Comparison of ENCODE assay signal across 17 mouse cellular contexts in the genomic region with DNA sequence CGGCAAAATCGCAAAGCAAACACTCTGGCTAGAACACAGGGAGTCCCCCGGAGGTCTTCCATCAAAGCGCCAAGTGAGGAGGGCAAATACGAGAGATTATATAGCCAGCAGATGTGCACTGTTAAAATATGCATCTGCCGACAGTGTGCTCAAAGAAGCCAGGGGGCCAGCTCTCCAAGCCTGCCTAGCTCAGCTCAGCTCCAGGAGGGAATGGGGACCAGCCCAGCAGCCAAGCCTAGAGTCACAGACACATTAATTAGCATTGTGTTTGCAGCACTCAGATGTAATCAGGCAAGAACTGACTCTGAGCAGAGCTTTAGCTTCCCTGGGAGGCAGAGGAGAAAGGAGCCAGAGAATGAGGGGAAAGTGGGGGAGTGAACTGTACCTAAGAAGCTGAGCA.
DNase-seq lines count a peak whose midpoint lies in the region; ATAC-seq lines count a peak whose summit lies in the region.
"Had no signal": no experiment of that assay in that cellular context is flagged by ENCODE, and none has a peak within 500 bp of the region (broad histone marks: within the 10 kb centered on the region; RNA-seq: fewer than 3 reads in every experiment).

No protein-coding gene starts in this region.

- H3K27me3 ChIP-seq in hindbrain, embryonic 10.5 days (ENCODE audit: insufficient read depth, poor library complexity, severe bottlenecking), result no peaks in the 10 kb centered on the region
- H3K27me3 ChIP-seq in midbrain, embryonic 12.5 days, result no peaks in the 10 kb centered on the region
- H3K27me3 ChIP-seq: liver, embryonic 13.5 days had no signal

- H3K4me2 ChIP-seq in midbrain, embryonic 12.5 days (replicated peaks), result no peak overlapping the region
- H3K4me2 ChIP-seq: intestine, embryonic 15.5 days; liver, embryonic 13.5 days had no signal

- 22% methylated on average over 6 of the region's 6 CpGs for WGBS in hindbrain, embryonic 10.5 days
- WGBS in midbrain, embryonic 12.5 days, result 18% methylated on average over 6 of the region's 6 CpGs

- H3K36me3 ChIP-seq in hindbrain, embryonic 10.5 days, result no peaks in the 10 kb centered on the region
- H3K36me3 ChIP-seq in midbrain, embryonic 12.5 days, result no peaks in the 10 kb centered on the region
- H3K36me3 ChIP-seq: intestine, embryonic 15.5 days; liver, embryonic 13.5 days had no signal

- H3K9ac ChIP-seq in midbrain, embryonic 12.5 days (replicated peaks), result no peak overlapping the region
- H3K9ac ChIP-seq: intestine, embryonic 15.5 days; liver, embryonic 13.5 days had no signal

- DNase-seq in retina, embryonic 14.5 days (ENCODE audit: low spot score), result peak; percentile 45
- DNase-seq in retina, postnatal 1 day, result no peak
- DNase-seq in hindbrain, embryonic 10.5 days (ENCODE audit: low spot score), result peak; percentile 14
- DNase-seq in heart, postnatal 4 days, result no peak
- no peak for DNase-seq in cerebellum, adult 8-10 months
- DNase-seq in lung, postnatal 14 days, result no peak
- DNase-seq: cerebellum, postnatal 14 days; left cerebral cortex, postnatal 4 days; liver, embryonic 13.5 days; spleen, adult 18-20 months; thymus, postnatal 14 days had no signal

- no peak overlapping the region for H3K4me3 ChIP-seq in hindbrain, embryonic 10.5 days
- H3K4me3 ChIP-seq in midbrain, embryonic 12.5 days, result no peak overlapping the region
- H3K4me3 ChIP-seq: erythroblast, embryonic 14.5 days; heart, adult 2 months; intestine, embryonic 15.5 days; liver, embryonic 13.5 days had no signal

- peak overlapping the region; percentile 56; the same call in 1 of the 2 replicates for H3K27ac ChIP-seq in hindbrain, embryonic 10.5 days
- H3K27ac ChIP-seq in midbrain, embryonic 12.5 days (replicated peaks), result peak overlapping the region; percentile 4
- H3K27ac ChIP-seq: heart, adult 2 months; intestine, embryonic 15.5 days; kidney, postnatal 0 days; liver, embryonic 13.5 days had no signal

- peak; percentile 41; the same call in 1 of the 2 replicates for ATAC-seq in midbrain, embryonic 12.5 days (ENCODE audit: low FRiP score, low read depth)
- ATAC-seq: intestine, embryonic 15.5 days; lung, postnatal 0 days had no signal

- H3K9me3 ChIP-seq in hindbrain, embryonic 10.5 days, result no peaks in the 10 kb centered on the region
- H3K9me3 ChIP-seq in midbrain, embryonic 12.5 days, result no peaks in the 10 kb centered on the region
- H3K9me3 ChIP-seq: intestine, embryonic 15.5 days; liver, embryonic 13.5 days had no signal

- H3K4me1 ChIP-seq in hindbrain, embryonic 10.5 days (replicated peaks), result peaks cover 25% of the 10 kb centered on the region
- peaks cover 12% of the 10 kb centered on the region; the same call in 1 of the 2 replicates for H3K4me1 ChIP-seq in midbrain, embryonic 12.5 days
- H3K4me1 ChIP-seq: intestine, embryonic 15.5 days; liver, embryonic 13.5 days had no signal

Comparison
In these comparisons a context has a peak if more than half of its experiments do, and no peak if none do; other contexts are left out.
1. DNase-seq: peak in retina, embryonic 14.5 days (single experiment) and hindbrain, embryonic 10.5 days (single experiment); none in retina, postnatal 1 day (single experiment), heart, postnatal 4 days (single experiment), cerebellum, adult 8-10 months (single experiment) and lung, postnatal 14 days (single experiment).